Mouse (Mus musculus) MEL (cell line): ENCODE data around the gene Nkx1-1. TPM values are rescaled to one million over a fixed set of nuclear protein-coding genes. Genes with fewer than 3 reads are reported as not detected.

Source experiments
- DNase-seq: peaks from one replicate; pipeline ENCODE4 v3.0.0; 2011; ENCODE audit warnings: low read depth, low spot score
- H3K27ac ChIP-seq: 2 replicates; pipeline ENCODE4 v1.5.1; 2012; ENCODE audit warnings: low read depth, mild to moderate bottlenecking, control low read depth, low read length, moderate library complexity; ENCODE audit not compliant: control insufficient read depth
- H3K27me3 ChIP-seq, 2 experiments: fragments of 150-350 bp in 1 of 2; sonication (generic) in 1 of 2; 2 replicates each; pipeline ENCODE4 v1.6.1; 2012; ENCODE audit warnings: low read length in 2 of 2, mild to moderate bottlenecking in 2 of 2, improper control_type of control experiment in 1 of 2, moderate library complexity in 1 of 2; ENCODE audit not compliant: insufficient read depth in 2 of 2, control insufficient read depth in 1 of 2
- H3K36me3 ChIP-seq, 2 experiments: 2 replicates each; pipeline ENCODE4 v1.6.1; 2012 to 2014; ENCODE audit warnings: low read length in 2 of 2, improper control_type of control experiment in 1 of 2, inconsistent platforms in 1 of 2, mild to moderate bottlenecking in 1 of 2; ENCODE audit not compliant: insufficient read depth in 2 of 2, control insufficient read depth in 1 of 2
- H3K4me1 ChIP-seq, 2 experiments: fragments of 150-350 bp in 1 of 2; sonication (generic) in 1 of 2; 2 replicates each; pipeline ENCODE4 v1.6.1; 2012; ENCODE audit warnings: low read length in 2 of 2, improper control_type of control experiment in 1 of 2, mild to moderate bottlenecking in 1 of 2; ENCODE audit not compliant: insufficient read depth in 2 of 2, control insufficient read depth in 1 of 2
- H3K4me3 ChIP-seq, 2 experiments: fragments of 150-350 bp in 1 of 2; sonication (generic) in 1 of 2; 2 replicates each; pipeline ENCODE4 v1.5.1; 2012; ENCODE audit warnings: low read depth in 2 of 2, low read length in 2 of 2, mild to moderate bottlenecking in 2 of 2, moderate library complexity in 2 of 2, control low read depth in 1 of 2, improper control_type of control experiment in 1 of 2; ENCODE audit not compliant: control insufficient read depth in 1 of 2, insufficient read depth in 1 of 2
- H3K79me2 ChIP-seq: 2 replicates; pipeline ENCODE4 v1.6.1; 2012; ENCODE audit warnings: mild to moderate bottlenecking, low read length, moderate library complexity; ENCODE audit not compliant: control insufficient read depth, poor library complexity, insufficient read depth
- H3K9ac ChIP-seq: 2 replicates; pipeline ENCODE4 v1.6.1; 2012; ENCODE audit warnings: low read depth, mild to moderate bottlenecking, control low read depth, low read length, moderate library complexity; ENCODE audit not compliant: control insufficient read depth, poor library complexity, severe bottlenecking
- H3K9me3 ChIP-seq: fragments of 150-350 bp; sonication (generic); replicated peaks from 2 replicates; pipeline ENCODE4 v1.6.1; 2012; ENCODE audit warnings: mild to moderate bottlenecking, low read length, improper control_type of control experiment, moderate library complexity; ENCODE audit not compliant: insufficient read depth
- BHLHE40 ChIP-seq: IDR thresholded peaks from 2 replicates; pipeline ENCODE4 v1.6.1; 2012; ENCODE audit warnings: low read depth, mild to moderate bottlenecking, inconsistent platforms, low read length, improper control_type of control experiment, borderline replicate concordance
- CHD1 ChIP-seq: IDR thresholded peaks from 2 replicates; pipeline ENCODE4 v1.6.1; 2012; ENCODE audit warnings: low read depth, mild to moderate bottlenecking, inconsistent platforms, low read length, improper control_type of control experiment
- CHD2 ChIP-seq: IDR thresholded peaks from 2 replicates; pipeline ENCODE4 v1.6.1; 2011; ENCODE audit warnings: low read length, improper control_type of control experiment
- CTCF ChIP-seq, 3 experiments: IDR thresholded peaks in 2 of 3; conservative IDR thresholded peaks in 1 of 3; 2 replicates each; pipeline ENCODE4 v1.5.1; 2011 to 2012; ENCODE audit warnings: low read length in 3 of 3, low read depth in 2 of 3, mild to moderate bottlenecking in 2 of 3, improper control_type of control experiment in 1 of 3, inconsistent platforms in 1 of 3, mixed read lengths in 1 of 3, moderate library complexity in 1 of 3; ENCODE audit not compliant: control insufficient read depth in 1 of 3, insufficient read depth in 1 of 3, poor library complexity in 1 of 3, severe bottlenecking in 1 of 3
- EP300 ChIP-seq, 2 experiments: IDR thresholded peaks; 2 replicates each; pipeline ENCODE4 v1.6.1; 2011; ENCODE audit warnings: improper control_type of control experiment in 2 of 2, low read length in 2 of 2, low read depth in 1 of 2, mild to moderate bottlenecking in 1 of 2
- ETS1 ChIP-seq: IDR thresholded peaks from 2 replicates; pipeline ENCODE4 v1.6.1; 2012; ENCODE audit warnings: low read depth, mild to moderate bottlenecking, inconsistent platforms, low read length, improper control_type of control experiment, moderate library complexity
- GABPA ChIP-seq: IDR thresholded peaks from 2 replicates; pipeline ENCODE4 v1.6.1; 2012; ENCODE audit warnings: low read depth, mild to moderate bottlenecking, inconsistent platforms, low read length, improper control_type of control experiment, moderate library complexity
- GATA1 ChIP-seq: IDR thresholded peaks from 2 replicates; pipeline ENCODE4 v1.6.1; 2011; ENCODE audit warnings: low read depth, low read length, improper control_type of control experiment
- HCFC1 ChIP-seq: IDR thresholded peaks from 2 replicates; pipeline ENCODE4 v1.6.1; 2012; ENCODE audit warnings: low read depth, mild to moderate bottlenecking, inconsistent platforms, low read length, improper control_type of control experiment, moderate library complexity
- JUND ChIP-seq: IDR thresholded peaks from 2 replicates; pipeline ENCODE4 v1.6.1; 2011; ENCODE audit warnings: low read depth, mild to moderate bottlenecking, improper control_type of control experiment, low read length
- KAT2A ChIP-seq: conservative IDR thresholded peaks from 2 replicates; pipeline ENCODE4 v1.6.1; 2012; ENCODE audit warnings: low read depth, low read length, improper control_type of control experiment, inconsistent platforms
- MAFK ChIP-seq: IDR thresholded peaks from 2 replicates; pipeline ENCODE4 v1.6.1; 2011; ENCODE audit warnings: low read depth, mild to moderate bottlenecking, low read length, improper control_type of control experiment, borderline replicate concordance
- MAX ChIP-seq: IDR thresholded peaks from 2 replicates; pipeline ENCODE4 v1.6.1; 2011; ENCODE audit warnings: low read length, improper control_type of control experiment
- MAZ ChIP-seq: IDR thresholded peaks from 2 replicates; pipeline ENCODE4 v1.6.1; 2012; ENCODE audit warnings: low read depth, mild to moderate bottlenecking, inconsistent platforms, low read length, improper control_type of control experiment
- MXI1 ChIP-seq: IDR thresholded peaks from 2 replicates; pipeline ENCODE4 v1.6.1; 2011; ENCODE audit warnings: mild to moderate bottlenecking, low read depth, low read length, improper control_type of control experiment
- MYC ChIP-seq: IDR thresholded peaks from 2 replicates; pipeline ENCODE4 v1.6.1; 2011; ENCODE audit warnings: low read depth, mild to moderate bottlenecking, low read length, improper control_type of control experiment, moderate library complexity
- NRF1 ChIP-seq: IDR thresholded peaks from 2 replicates; pipeline ENCODE4 v1.6.1; 2014; ENCODE audit warnings: low read depth, mild to moderate bottlenecking, inconsistent platforms, low read length, improper control_type of control experiment, moderate library complexity; ENCODE audit not compliant: poor library complexity, insufficient read depth, severe bottlenecking
- POLR2A ChIP-seq, 2 experiments: IDR thresholded peaks; 2 replicates each; pipeline ENCODE4 v1.6.1; 2011 to 2012; ENCODE audit warnings: low read length in 2 of 2, mild to moderate bottlenecking in 2 of 2, control low read depth in 1 of 2, improper control_type of control experiment in 1 of 2, low read depth in 1 of 2, moderate library complexity in 1 of 2; ENCODE audit not compliant: control insufficient read depth in 1 of 2, insufficient read depth in 1 of 2, poor library complexity in 1 of 2
- POLR2AphosphoS2 ChIP-seq: IDR thresholded peaks from 2 replicates; pipeline ENCODE4 v1.6.1; 2011; ENCODE audit warnings: low read length, improper control_type of control experiment
- POLR2AphosphoS5 ChIP-seq: IDR thresholded peaks from 2 replicates; pipeline ENCODE4 v1.6.1; 2012; ENCODE audit warnings: low read depth, borderline replicate concordance, mild to moderate bottlenecking, inconsistent platforms, low read length, moderate library complexity, mixed read lengths
- RAD21 ChIP-seq: IDR thresholded peaks from 2 replicates; pipeline ENCODE4 v1.6.1; 2011; ENCODE audit warnings: mild to moderate bottlenecking, low read depth, low read length, improper control_type of control experiment
- SIN3A ChIP-seq: IDR thresholded peaks from 2 replicates; pipeline ENCODE4 v1.6.1; 2012; ENCODE audit warnings: low read length, improper control_type of control experiment, inconsistent platforms
- SMC3 ChIP-seq: IDR thresholded peaks from 2 replicates; pipeline ENCODE4 v1.6.1; 2011; ENCODE audit warnings: low read depth, low read length, improper control_type of control experiment
- TAL1 ChIP-seq: IDR thresholded peaks from 2 replicates; pipeline ENCODE4 v1.6.1; 2012; ENCODE audit warnings: mild to moderate bottlenecking, inconsistent platforms, low read length, moderate library complexity, mixed read lengths
- TBP ChIP-seq: IDR thresholded peaks from 2 replicates; pipeline ENCODE4 v1.8.0; 2011; ENCODE audit warnings: low read depth, low read length, improper control_type of control experiment
- TCF12 ChIP-seq: IDR thresholded peaks from 2 replicates; pipeline ENCODE4 v1.6.1; 2014; ENCODE audit warnings: low read depth, mild to moderate bottlenecking, inconsistent platforms, low read length, improper control_type of control experiment, moderate library complexity
- UBTF ChIP-seq: IDR thresholded peaks from 2 replicates; pipeline ENCODE4 v1.6.1; 2012; ENCODE audit warnings: low read depth, mild to moderate bottlenecking, inconsistent platforms, low read length, improper control_type of control experiment, moderate library complexity, borderline replicate concordance; ENCODE audit not compliant: insufficient read depth
- USF1 ChIP-seq: IDR thresholded peaks from 2 replicates; pipeline ENCODE4 v1.6.1; 2014; ENCODE audit warnings: low read depth, mild to moderate bottlenecking, inconsistent platforms, low read length, improper control_type of control experiment, moderate library complexity
- USF2 ChIP-seq, 2 experiments: IDR thresholded peaks; 2 replicates each; pipeline ENCODE4 v1.6.1; 2011 to 2012; ENCODE audit warnings: improper control_type of control experiment in 2 of 2, low read length in 2 of 2, borderline replicate concordance in 1 of 2, inconsistent platforms in 1 of 2, low read depth in 1 of 2, mild to moderate bottlenecking in 1 of 2; ENCODE audit not compliant: insufficient read depth in 1 of 2
- ZC3H11A ChIP-seq: IDR thresholded peaks from 2 replicates; pipeline ENCODE4 v1.6.1; 2012; ENCODE audit warnings: low read depth, mild to moderate bottlenecking, inconsistent platforms, low read length, improper control_type of control experiment
- ZKSCAN1 ChIP-seq: IDR thresholded peaks from 2 replicates; pipeline ENCODE4 v1.6.1; 2012; ENCODE audit warnings: low read depth, mild to moderate bottlenecking, inconsistent platforms, low read length, improper control_type of control experiment, moderate library complexity
- ZMIZ1 ChIP-seq: IDR thresholded peaks from 2 replicates; pipeline ENCODE4 v1.6.1; 2012; ENCODE audit warnings: low read depth, mild to moderate bottlenecking, inconsistent platforms, low read length, improper control_type of control experiment, moderate library complexity
- ZNF384 ChIP-seq: IDR thresholded peaks from 2 replicates; pipeline ENCODE4 v1.6.1; 2012; ENCODE audit warnings: low read depth, mild to moderate bottlenecking, inconsistent platforms, low read length, improper control_type of control experiment
- polyA plus RNA-seq, 2 experiments: library from polyadenylated mRNA; stranded (reverse) in 1 of 2; unstranded in 1 of 2; fragments of >175 nt in 1 of 2; fragments of >200 nt in 1 of 2; gene quantifications; 2 replicates each; pipeline versions ENCODE4 v1.2.1 to v1.2.4; 2012; ENCODE audit warnings: low replicate concordance in 2 of 2, low read depth in 1 of 2; ENCODE audit not compliant: insufficient read length in 2 of 2, insufficient read depth in 1 of 2, missing spikeins in 1 of 2
- total RNA-seq: library from RNA; depleted of rRNA; stranded (reverse); fragments of 300-350 nt; gene quantifications from 2 replicates; pipeline ENCODE4 v1.2.3, GENCODE M21; 2012

The Nkx1-1 gene
- total and polyA plus RNA-seq, 3 experiments, result not detected

DNA sequence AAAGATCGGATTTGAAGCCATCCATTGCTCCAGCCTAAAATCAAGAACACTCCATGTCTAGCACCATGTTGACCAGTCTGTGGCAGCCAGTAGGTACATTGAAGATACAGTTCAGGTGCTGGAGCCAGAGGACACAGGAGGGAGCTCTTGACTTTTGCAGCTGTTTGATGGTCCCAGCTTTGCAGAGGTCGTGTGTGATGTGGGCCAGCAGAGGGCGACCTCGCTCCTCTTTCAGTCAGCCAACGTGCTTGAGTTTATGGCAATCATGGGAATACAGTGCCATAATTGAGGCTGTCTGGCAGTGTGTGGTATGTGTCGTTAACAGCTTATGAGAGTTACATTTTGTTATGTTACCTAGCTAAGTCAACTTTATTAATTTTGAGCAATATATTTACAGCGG is 40.0 kb downstream of the Nkx1-1 start:
- H3K36me3 ChIP-seq, result no peaks in the 10 kb centered on the region; a peak in 1 of 4 replicates
- H3K27me3 ChIP-seq, result no peaks in the 10 kb centered on the region

DNA sequence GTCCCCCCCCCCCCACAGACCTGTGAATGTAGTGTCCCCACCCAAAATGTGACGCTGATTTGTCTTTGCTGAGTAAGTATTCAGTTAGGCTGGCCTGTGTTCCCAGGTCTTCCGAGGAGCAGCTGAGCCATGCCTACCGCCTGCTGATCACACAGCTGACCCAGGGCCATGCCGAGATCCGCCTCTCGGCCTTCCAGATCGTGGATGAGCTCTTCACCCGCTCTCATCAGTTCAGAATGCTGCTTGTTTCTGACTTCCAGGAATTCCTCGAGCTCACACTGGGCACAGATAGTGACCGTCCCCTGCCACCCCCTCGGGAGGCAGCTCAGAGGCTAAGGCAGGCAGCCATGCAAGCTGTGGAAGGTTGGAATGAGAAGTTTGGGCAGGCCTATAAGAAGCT is 46.2 kb downstream of the Nkx1-1 start:
- Histone ChIP-seq H3K27me3 (no peaks in the 10 kb centered on the region), H3K27ac (no peak overlapping the region), H3K4me3 (no peak overlapping the region), H3K9me3 (no peaks in the 10 kb centered on the region), H3K79me2 (no peaks in the 10 kb centered on the region), H3K9ac (no peak overlapping the region), H3K4me1 (no peaks in the 10 kb centered on the region), H3K36me3 (peaks cover 0 to 2% of the 10 kb centered on the region in 2 experiments; a peak in 1 of 4 replicates)
- no peak for DNase-seq
- TF ChIP-seq ZNF384 (no peak), EP300 (IDR thresholded peaks at IDR 0.05; ENCODE audit: low read depth in 1 of 2, low read length in 2 of 2) (no peak), UBTF (no peak), MAX (no peak), ZMIZ1 (no peak), TCF12 (no peak), ZKSCAN1 (no peak), KAT2A (no peak), MXI1 (no peak), USF2 (IDR thresholded peaks at IDR 0.05; ENCODE audit: borderline replicate concordance in 1 of 2, insufficient read depth in 1 of 2, low read depth in 1 of 2, low read length in 2 of 2) (no peak)

More for the DNA sequence above, 40.0 kb downstream of the Nkx1-1 start:
- H3K9ac ChIP-seq, result no peak overlapping the region
- H3K79me2 ChIP-seq, result no peaks in the 10 kb centered on the region
- H3K4me1 ChIP-seq, result no peaks in the 10 kb centered on the region
- no peak overlapping the region for H3K27ac ChIP-seq
- DNase-seq, result peak; percentile 85
- no peak overlapping the region for H3K4me3 ChIP-seq
- TF ChIP-seq USF1 (no peak), ZC3H11A (peak; percentile 88), CTCF (IDR thresholded peaks at IDR 0.05 in 2 of 3, conservative IDR thresholded peaks at IDR 0.05 in 1 of 3; ENCODE audit: control insufficient read depth in 1 of 3, insufficient read depth in 1 of 3, low read depth in 2 of 3, low read length in 3 of 3, poor library complexity in 1 of 3, severe bottlenecking in 1 of 3) (peak in 2 of 3 experiments; percentile 97 to 100), UBTF (no peak), GATA1 (no peak), RAD21 (peak; percentile 95), BHLHE40 (no peak), POLR2A (IDR thresholded peaks at IDR 0.05; ENCODE audit: control insufficient read depth in 1 of 2, insufficient read depth in 1 of 2, low read depth in 1 of 2, low read length in 2 of 2, poor library complexity in 1 of 2) (no peak), SIN3A (peak; percentile 36; the same call in 1 of the 2 replicates), SMC3 (peak; percentile 95), TCF12 (no peak), ZMIZ1 (no peak), GABPA (no peak), TBP (no peak), POLR2AphosphoS2 (no peak), USF2 (IDR thresholded peaks at IDR 0.05; ENCODE audit: borderline replicate concordance in 1 of 2, insufficient read depth in 1 of 2, low read depth in 1 of 2, low read length in 2 of 2) (no peak), CHD2 (no peak), HCFC1 (peak; percentile 44; the same call in 1 of the 2 replicates), NRF1 (no peak), TAL1 (no peak), ETS1 (no peak), MAZ (no peak), MAX (no peak), MYC (peak; percentile 70; the same call in 1 of the 2 replicates), JUND (no peak), MAFK (no peak), CHD1 (no peak), POLR2AphosphoS5 (no peak)
- H3K9me3 ChIP-seq, result no peaks in the 10 kb centered on the region
